Mouse (Mus musculus): ENCODE data around the gene Borcs6. TPM values are rescaled to one million over a fixed set of nuclear protein-coding genes. Genes with fewer than 3 reads are reported as not detected.
"Not testable (repeated sequence)": the region's sequence is repeated elsewhere in the genome, so short reads cannot be mapped to it uniquely, and the experiment has no call there.

Borcs6 gene
- 7.4 and 11.1 TPM in 2 replicates for polyA plus RNA-seq (2016; fragmentation: Nextera tagmentation; extraction: Ambion mirVana)

- peaks cover 28% of the 10 kb centered on the region for H3K4me1 ChIP-seq
- H3K9ac ChIP-seq, result peak within 1 kb of the TSS; percentile 84
- H3K36me3 ChIP-seq (replicated peaks), result 0 out of 2 replicates have a peak, but pooled peaks cover under 1% of the 10 kb centered on the region
- ATAC-seq (ENCODE audit: low FRiP score), result peak; percentile 93
- H3K27ac ChIP-seq, result peak within 1 kb of the TSS; percentile 93
- H3K9me3 ChIP-seq, result no peaks in the 10 kb centered on the region
- H3K4me2 ChIP-seq, result peak within 1 kb of the TSS; percentile 98
- no peaks in the 10 kb centered on the region; the same call in 1 of the 2 replicates for H3K27me3 ChIP-seq
- under 1% methylated on average over 63 of the region's 64 CpGs for WGBS
- H3K4me3 ChIP-seq (replicated peaks), result peak within 1 kb of the TSS; percentile 90
These were observed at the start of gene Borcs6 for GRCm38 (mm10) chr11:69059357-69059974. Gene Borcs6, plus strand, starts transcription at chr11:69059717.

- no peak overlapping the region for H3K4me3 ChIP-seq (replicated peaks)
- no peak for ATAC-seq (ENCODE audit: low FRiP score)
- WGBS, result 90% methylated on average over 15 of the region's 15 CpGs
- no peaks in the 10 kb centered on the region for H3K9me3 ChIP-seq
- no peak overlapping the region for H3K9ac ChIP-seq
- H3K36me3 ChIP-seq (replicated peaks), result no peaks in the 10 kb centered on the region
- peaks cover 29% of the 10 kb centered on the region for H3K4me1 ChIP-seq
- no peak overlapping the region; the same call in 1 of the 2 replicates for H3K4me2 ChIP-seq
- H3K27ac ChIP-seq, result no peak overlapping the region
- no peaks in the 10 kb centered on the region for H3K27me3 ChIP-seq
These were observed 48.9 kb upstream of the Borcs6 start for GRCm38 (mm10) chr11:69010400-69011323.

GRCm38 (mm10) chr11:69011445-69011844 lies 48.1 kb upstream of the Borcs6 start:
- H3K9me3 ChIP-seq; H3K9ac ChIP-seq; H3K36me3 ChIP-seq (replicated peaks); H3K27me3 ChIP-seq; ATAC-seq (ENCODE audit: low FRiP score): not testable (repeated sequence)
- H3K4me2 ChIP-seq, result peak overlapping the region; percentile 81
- 74% methylated on average over 2 of the region's 2 CpGs for WGBS
- peak overlapping the region; percentile 92; the same call in 1 of the 2 replicates for H3K27ac ChIP-seq
- peaks cover 30% of the 10 kb centered on the region for H3K4me1 ChIP-seq
- H3K4me3 ChIP-seq (replicated peaks), result peak overlapping the region; percentile 54

- ATAC-seq (ENCODE audit: low FRiP score), result peak; percentile 58; the same call in 1 of the 2 replicates
These were observed 47.4 kb upstream of the Borcs6 start for GRCm38 (mm10) chr11:69012071-69012601.

GRCm38 (mm10) chr11:69015644-69016441 lies 43.7 kb upstream of the Borcs6 start, which contains the start of gene Ctc1:
Gene Ctc1, plus strand, starts transcription at chr11:69015911.
- peak within 1 kb of the TSS; percentile 60 for H3K4me3 ChIP-seq (replicated peaks)
- ATAC-seq (ENCODE audit: low FRiP score), result peak; percentile 97
- WGBS, result 4% methylated on average over 38 of the region's 38 CpGs

More at GRCm38 (mm10) chr11:69012071-69012601, 47.4 kb upstream of the Borcs6 start:
- Histone ChIP-seq H3K4me3 (replicated peaks) (peak overlapping the region; percentile 54), H3K9ac (peak overlapping the region; percentile 74), H3K9me3 (no peaks in the 10 kb centered on the region), H3K36me3 (replicated peaks) (no peaks in the 10 kb centered on the region), H3K27ac (peak overlapping the region; percentile 92), H3K27me3 (no peaks in the 10 kb centered on the region), H3K4me2 (peak overlapping the region; percentile 81), H3K4me1 (peaks cover 32% of the 10 kb centered on the region)
- 1% methylated on average over 18 of the region's 18 CpGs for WGBS

GRCm38 (mm10) chr11:69016755-69017154 lies 42.8 kb upstream of the Borcs6 start:
- no peak for ATAC-seq (ENCODE audit: low FRiP score)
- peak overlapping the region; percentile 60 for H3K4me3 ChIP-seq (replicated peaks)
- H3K4me1 ChIP-seq, result peaks cover 19% of the 10 kb centered on the region
- peaks cover 8% of the 10 kb centered on the region for H3K36me3 ChIP-seq (replicated peaks)
- WGBS, result 72% methylated on average over 3 of the region's 3 CpGs
- no peaks in the 10 kb centered on the region for H3K27me3 ChIP-seq
- H3K27ac ChIP-seq, result peak overlapping the region; percentile 87; the same call in 1 of the 2 replicates
- no peaks in the 10 kb centered on the region for H3K9me3 ChIP-seq
- H3K4me2 ChIP-seq, result peak overlapping the region; percentile 78
- peak overlapping the region; percentile 72 for H3K9ac ChIP-seq

More at GRCm38 (mm10) chr11:69015644-69016441, 43.7 kb upstream of the Borcs6 start, which contains the start of gene Ctc1:
- Histone ChIP-seq H3K27me3 (no peaks in the 10 kb centered on the region), H3K9me3 (no peaks in the 10 kb centered on the region), H3K4me1 (peaks cover 27% of the 10 kb centered on the region), H3K27ac (peak within 1 kb of the TSS; percentile 87), H3K36me3 (replicated peaks) (0 out of 2 replicates have a peak, but pooled peaks cover under 1% of the 10 kb centered on the region), H3K9ac (peak within 1 kb of the TSS; percentile 72), H3K4me2 (peak within 1 kb of the TSS; percentile 78)

- Histone ChIP-seq H3K9ac (no peak overlapping the region), H3K4me1 (peaks cover 12% of the 10 kb centered on the region), H3K4me2 (no peak overlapping the region), H3K9me3 (no peaks in the 10 kb centered on the region), H3K4me3 (replicated peaks) (no peak overlapping the region), H3K27ac (no peak overlapping the region), H3K36me3 (replicated peaks) (peaks cover 47% of the 10 kb centered on the region), H3K27me3 (no peaks in the 10 kb centered on the region)
- ATAC-seq (ENCODE audit: low FRiP score), result no peak
These were observed 38.8 kb upstream of the Borcs6 start for GRCm38 (mm10) chr11:69020691-69021090.

- 96% methylated on average over 3 of the region's 3 CpGs for WGBS
- Histone ChIP-seq H3K27me3 (no peaks in the 10 kb centered on the region), H3K4me1 (no peaks in the 10 kb centered on the region), H3K9ac (no peak overlapping the region), H3K27ac (no peak overlapping the region), H3K9me3 (no peaks in the 10 kb centered on the region), H3K36me3 (replicated peaks) (peaks cover 100% of the 10 kb centered on the region), H3K4me3 (replicated peaks) (no peak overlapping the region), H3K4me2 (no peak overlapping the region)
- ATAC-seq (ENCODE audit: low FRiP score), result no peak
These were observed 33.0 kb upstream of the Borcs6 start for GRCm38 (mm10) chr11:69026562-69026961.

- Histone ChIP-seq H3K27ac (no peak overlapping the region), H3K36me3 (replicated peaks) (peaks cover 99% of the 10 kb centered on the region), H3K27me3 (no peaks in the 10 kb centered on the region), H3K4me2 (no peak overlapping the region), H3K4me3 (replicated peaks) (no peak overlapping the region), H3K9me3 (no peaks in the 10 kb centered on the region), H3K9ac (no peak overlapping the region), H3K4me1 (no peaks in the 10 kb centered on the region)
- ATAC-seq (ENCODE audit: low FRiP score), result no peak
- WGBS, result 53% methylated on average over 2 of the region's 2 CpGs
These were observed 30.7 kb upstream of the Borcs6 start for GRCm38 (mm10) chr11:69028805-69029204.

GRCm38 (mm10) chr11:69033552-69033951 lies 26.0 kb upstream of the Borcs6 start:
- Histone ChIP-seq H3K27me3 (no peaks in the 10 kb centered on the region), H3K36me3 (replicated peaks) (peaks cover 74% of the 10 kb centered on the region), H3K27ac (no peak overlapping the region), H3K4me3 (replicated peaks) (no peak overlapping the region), H3K4me1 (peaks cover 16% of the 10 kb centered on the region), H3K9ac (no peak overlapping the region), H3K9me3 (no peaks in the 10 kb centered on the region), H3K4me2 (no peak overlapping the region)
- 88% methylated on average over 9 of the region's 9 CpGs for WGBS
- ATAC-seq (ENCODE audit: low FRiP score), result no peak

- Histone ChIP-seq H3K4me3 (replicated peaks) (no peak overlapping the region), H3K36me3 (replicated peaks) (peaks cover 64% of the 10 kb centered on the region), H3K9ac (no peak overlapping the region), H3K4me2 (no peak overlapping the region), H3K9me3 (no peaks in the 10 kb centered on the region), H3K27ac (no peak overlapping the region), H3K4me1 (peaks cover 26% of the 10 kb centered on the region), H3K27me3 (no peaks in the 10 kb centered on the region)
- WGBS, result 91% methylated on average over 3 of the region's 3 CpGs
- no peak for ATAC-seq (ENCODE audit: low FRiP score)
These were observed 24.9 kb upstream of the Borcs6 start for GRCm38 (mm10) chr11:69034585-69034984.
